Mouse (Mus musculus) CD4-positive, CD25-positive, alpha-beta regulatory T cell (primary cell): ENCODE measurements around the gene Ces1a. TPM values are rescaled to one million over a fixed set of nuclear protein-coding genes. Genes with fewer than 3 reads are reported as not detected.

Source experiments
- polyA plus RNA-seq: library from polyadenylated mRNA; unstranded; fragments of 100-300 nt; shearing (Covaris generic); gene quantifications from one replicate; pipeline ENCODE4 v1.2.1, GENCODE M21; 2017

Gene Ces1a
- not detected for polyA plus RNA-seq

GRCm38 (mm10) chr8:93048092-93048491 is at the start of gene Ces1a:
TSS of gene Ces1a (minus strand) at chr8:93048192.

GRCm38 (mm10) chr8:93079887-93080286 is 31.9 kb upstream of the Ces1a start, which contains the start of gene Ces1b:
TSS of gene Ces1b (minus strand) at chr8:93080017.

Other genes starting within 250 kb of the Ces1a start
- gene Mmp2, start 220.9 kb downstream of the Ces1a start, polyA plus RNA-seq = not detected
- gene Lpcat2, start 192.9 kb downstream of the Ces1a start, polyA plus RNA-seq = 1.3 TPM
- gene Capns2, start 146.8 kb downstream of the Ces1a start, polyA plus RNA-seq = not detected
- gene Slc6a2, start 88.1 kb downstream of the Ces1a start, polyA plus RNA-seq = not detected
- gene Ces1b, start 31.8 kb upstream of the Ces1a start, polyA plus RNA-seq = not detected
- not detected for gene Ces1c, start 83.1 kb upstream of the Ces1a start, polyA plus RNA-seq
- gene Ces1d, start 149.6 kb upstream of the Ces1a start, polyA plus RNA-seq = not detected
- gene Ces1e, start 181.4 kb upstream of the Ces1a start, polyA plus RNA-seq = not detected
- not detected for gene Ces1f, start 231.6 kb upstream of the Ces1a start, polyA plus RNA-seq